Mouse (Mus musculus): ENCODE data around the gene Ctu2. TPM values are rescaled to one million over a fixed set of nuclear protein-coding genes. Genes with fewer than 3 reads are reported as not detected.

The Ctu2 gene
- polyA plus RNA-seq, 1 experiment from 2014 or later = 72.6 TPM

GRCm38 (mm10) chr8:122436586-122437125 lies 39.3 kb upstream of the Ctu2 start:
- Histone ChIP-seq H3K4me1 (peaks cover 19% of the 10 kb centered on the region), H3K4me3 (no peak overlapping the region), H3K36me3 (peaks cover 70% of the 10 kb centered on the region), H3K27me3 (ENCODE audit: low read depth, poor library complexity, severe bottlenecking) (peaks cover 4% of the 10 kb centered on the region; the same call in 1 of the 2 replicates), H3K27ac (replicated peaks) (no peak overlapping the region), H3K9me3 (replicated peaks) (no peaks in the 10 kb centered on the region)
- no peak for DNase-seq (ENCODE audit: low spot score)
- WGBS = 89% methylated on average over 20 of the region's 20 CpGs

GRCm38 (mm10) chr8:122437708-122438331 lies 38.1 kb upstream of the Ctu2 start:
- WGBS = 94% methylated on average over 13 of the region's 13 CpGs
- Histone ChIP-seq H3K36me3 (peaks cover 70% of the 10 kb centered on the region), H3K4me3 (no peak overlapping the region), H3K27me3 (ENCODE audit: low read depth, poor library complexity, severe bottlenecking) (no peaks in the 10 kb centered on the region; the same call in 1 of the 2 replicates), H3K4me1 (peaks cover 18% of the 10 kb centered on the region), H3K27ac (replicated peaks) (no peak overlapping the region), H3K9me3 (replicated peaks) (no peaks in the 10 kb centered on the region)
- DNase-seq (ENCODE audit: low spot score) = no peak

DNA sequence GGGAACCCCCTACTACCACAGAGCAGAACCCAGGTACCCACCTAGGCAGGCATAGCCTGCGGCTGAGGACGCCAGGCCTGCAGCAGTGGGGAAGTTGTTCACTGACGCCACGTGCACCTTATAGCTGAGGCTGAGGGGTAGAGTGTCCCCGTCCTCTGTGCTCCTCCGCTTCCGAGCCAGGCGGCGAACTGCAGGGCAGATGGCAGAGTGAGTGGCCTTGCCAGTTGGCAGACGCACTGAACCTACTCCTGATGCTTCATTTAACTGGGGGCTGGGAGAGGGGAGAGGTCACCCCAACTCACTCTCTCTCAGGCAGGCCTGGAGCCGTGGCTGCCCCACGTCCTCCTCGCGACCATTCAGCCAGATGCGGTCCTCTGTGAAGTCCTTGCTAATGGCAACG lies 36.6 kb upstream of the Ctu2 start:
- H3K4me1 ChIP-seq = peaks cover 15% of the 10 kb centered on the region
- WGBS = 95% methylated on average over 16 of the region's 16 CpGs
- H3K27me3 ChIP-seq (ENCODE audit: low read depth, poor library complexity, severe bottlenecking) = no peaks in the 10 kb centered on the region
- no peak overlapping the region for H3K4me3 ChIP-seq
- no peaks in the 10 kb centered on the region for H3K9me3 ChIP-seq (replicated peaks)
- DNase-seq (ENCODE audit: low spot score) = no peak
- H3K36me3 ChIP-seq = peaks cover 58% of the 10 kb centered on the region
- H3K27ac ChIP-seq (replicated peaks) = no peak overlapping the region

GRCm38 (mm10) chr8:122441326-122441725 lies 34.6 kb upstream of the Ctu2 start:
- WGBS = 93% methylated on average over 1 of the region's 1 CpGs

DNA sequence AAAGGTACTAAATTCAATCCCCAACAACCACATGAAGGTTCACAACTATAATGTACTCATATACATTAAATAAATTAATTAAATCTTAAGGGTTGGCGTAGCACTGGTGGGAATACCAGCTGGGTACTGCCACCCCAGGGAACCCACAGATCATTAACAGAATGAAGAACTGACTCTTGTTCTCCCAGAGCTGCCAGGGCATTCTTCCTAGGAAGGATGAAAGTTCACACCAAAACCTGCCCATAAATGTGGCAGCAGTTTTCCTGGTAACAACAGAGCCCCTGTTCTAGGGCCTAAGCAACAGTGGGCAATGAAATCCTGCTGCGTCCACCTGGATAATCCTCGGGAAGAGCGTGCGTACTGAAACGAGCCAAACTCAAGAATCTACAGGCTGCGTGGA lies 33.6 kb upstream of the Ctu2 start:
- H3K4me3 ChIP-seq = peak overlapping the region; percentile 87
- H3K36me3 ChIP-seq = peaks cover 28% of the 10 kb centered on the region
- H3K4me1 ChIP-seq = peaks cover 34% of the 10 kb centered on the region
- H3K27ac ChIP-seq (replicated peaks) = peak overlapping the region; percentile 93
- H3K9me3 ChIP-seq (replicated peaks) = no peaks in the 10 kb centered on the region
- no peak for DNase-seq (ENCODE audit: low spot score)
- 21% methylated on average over 7 of the region's 7 CpGs for WGBS
- no peaks in the 10 kb centered on the region for H3K27me3 ChIP-seq (ENCODE audit: low read depth, poor library complexity, severe bottlenecking)

More at GRCm38 (mm10) chr8:122441326-122441725, 34.6 kb upstream of the Ctu2 start:
- peaks cover 39% of the 10 kb centered on the region for H3K36me3 ChIP-seq
- no peak overlapping the region for H3K4me3 ChIP-seq
- peaks cover 34% of the 10 kb centered on the region for H3K4me1 ChIP-seq
- H3K27ac ChIP-seq (replicated peaks) = no peak overlapping the region
- H3K27me3 ChIP-seq (ENCODE audit: low read depth, poor library complexity, severe bottlenecking) = no peaks in the 10 kb centered on the region
- H3K9me3 ChIP-seq (replicated peaks) = no peaks in the 10 kb centered on the region
- no peak for DNase-seq (ENCODE audit: low spot score)

- Histone ChIP-seq H3K4me3 (peak overlapping the region; percentile 87), H3K9me3 (replicated peaks) (no peaks in the 10 kb centered on the region), H3K4me1 (peaks cover 34% of the 10 kb centered on the region), H3K27me3 (ENCODE audit: low read depth, poor library complexity, severe bottlenecking) (no peaks in the 10 kb centered on the region), H3K27ac (replicated peaks) (peak overlapping the region; percentile 93), H3K36me3 (peaks cover 24% of the 10 kb centered on the region)
- WGBS = under 1% methylated on average over 12 of the region's 12 CpGs
- DNase-seq (ENCODE audit: low spot score) = no peak
Observed at GRCm38 (mm10) chr8:122442781-122443180, 33.2 kb upstream of the Ctu2 start.

DNA sequence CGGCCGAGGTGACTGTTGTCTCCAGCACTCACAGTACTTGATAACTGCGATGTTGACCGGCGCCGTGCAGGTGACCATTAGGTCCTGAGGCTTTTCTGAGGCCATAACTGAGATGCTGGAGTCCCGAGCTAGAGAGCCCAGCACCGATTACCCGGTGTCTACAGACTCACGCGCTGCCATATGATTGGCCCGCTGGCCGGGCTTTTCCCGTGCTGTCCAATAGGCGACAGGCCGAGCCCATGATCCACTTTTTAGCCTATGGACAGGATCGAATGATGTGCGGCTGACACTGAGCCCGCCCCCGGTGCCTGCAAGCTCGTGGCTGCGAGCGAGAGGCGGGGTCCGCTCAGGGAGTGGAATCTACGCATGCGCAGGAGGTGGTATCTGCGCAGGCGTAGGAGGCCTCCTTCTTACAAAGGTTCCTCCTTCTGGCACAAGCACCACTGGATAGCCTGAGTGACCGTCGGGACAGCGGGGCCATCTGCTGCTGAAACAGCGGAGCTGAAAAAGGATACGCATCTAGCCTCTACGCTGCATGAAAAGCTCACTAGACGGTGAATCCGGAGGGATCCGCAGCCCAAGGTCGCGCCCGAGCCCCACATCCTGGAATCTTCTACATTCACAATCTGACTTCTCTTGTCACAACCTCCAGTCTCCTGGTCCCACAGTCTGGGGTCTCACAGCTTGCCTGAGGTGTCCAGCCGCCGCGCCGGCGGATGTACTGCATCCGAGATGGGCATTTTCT lies 32.5 kb upstream of the Ctu2 start, which contains the start of gene Mvd:
Gene Mvd (minus strand): TSS at position 161 of the 745 bp plus-strand sequence.
- peak; percentile 99 for DNase-seq (ENCODE audit: low spot score)
- peak within 1 kb of the TSS; percentile 87 for H3K4me3 ChIP-seq
- peaks cover 17% of the 10 kb centered on the region for H3K36me3 ChIP-seq
- H3K27me3 ChIP-seq (ENCODE audit: low read depth, poor library complexity, severe bottlenecking) = no peaks in the 10 kb centered on the region
- H3K27ac ChIP-seq (replicated peaks) = peak within 1 kb of the TSS; percentile 93
- H3K4me1 ChIP-seq = peaks cover 34% of the 10 kb centered on the region
- no peaks in the 10 kb centered on the region for H3K9me3 ChIP-seq (replicated peaks)
- WGBS = under 1% methylated on average over 47 of the region's 47 CpGs

- Histone ChIP-seq H3K36me3 (peaks cover 10% of the 10 kb centered on the region), H3K27me3 (ENCODE audit: low read depth, poor library complexity, severe bottlenecking) (no peaks in the 10 kb centered on the region), H3K9me3 (replicated peaks) (no peaks in the 10 kb centered on the region), H3K27ac (replicated peaks) (peak overlapping the region; percentile 93), H3K4me1 (peaks cover 34% of the 10 kb centered on the region), H3K4me3 (peak overlapping the region; percentile 87)
- 53% methylated on average over 19 of the region's 19 CpGs for WGBS
- DNase-seq (ENCODE audit: low spot score) = peak; percentile 60
Observed at GRCm38 (mm10) chr8:122444058-122444748, 31.7 kb upstream of the Ctu2 start.

- 0 out of 2 replicates have a peak overlapping the region, but pooled peaks have one; percentile 87 for H3K4me3 ChIP-seq
- DNase-seq (ENCODE audit: low spot score) = no peak
- H3K27me3 ChIP-seq (ENCODE audit: low read depth, poor library complexity, severe bottlenecking) = no peaks in the 10 kb centered on the region
- 70% methylated on average over 3 of the region's 3 CpGs for WGBS
- no peaks in the 10 kb centered on the region for H3K9me3 ChIP-seq (replicated peaks)
- no peaks in the 10 kb centered on the region for H3K36me3 ChIP-seq
- H3K4me1 ChIP-seq = peaks cover 34% of the 10 kb centered on the region
- no peak overlapping the region for H3K27ac ChIP-seq (replicated peaks)
Observed at GRCm38 (mm10) chr8:122445203-122445602, 30.7 kb upstream of the Ctu2 start.

- Histone ChIP-seq H3K27me3 (ENCODE audit: low read depth, poor library complexity, severe bottlenecking) (peaks cover 10% of the 10 kb centered on the region; the same call in 1 of the 2 replicates), H3K36me3 (no peaks in the 10 kb centered on the region), H3K4me3 (no peak overlapping the region), H3K4me1 (no peaks in the 10 kb centered on the region; the same call in 1 of the 2 replicates), H3K27ac (replicated peaks) (no peak overlapping the region), H3K9me3 (replicated peaks) (no peaks in the 10 kb centered on the region)
- no peak for DNase-seq (ENCODE audit: low spot score)
- 86% methylated on average over 7 of the region's 7 CpGs for WGBS
Observed at GRCm38 (mm10) chr8:122451161-122451703, 24.7 kb upstream of the Ctu2 start.

DNA sequence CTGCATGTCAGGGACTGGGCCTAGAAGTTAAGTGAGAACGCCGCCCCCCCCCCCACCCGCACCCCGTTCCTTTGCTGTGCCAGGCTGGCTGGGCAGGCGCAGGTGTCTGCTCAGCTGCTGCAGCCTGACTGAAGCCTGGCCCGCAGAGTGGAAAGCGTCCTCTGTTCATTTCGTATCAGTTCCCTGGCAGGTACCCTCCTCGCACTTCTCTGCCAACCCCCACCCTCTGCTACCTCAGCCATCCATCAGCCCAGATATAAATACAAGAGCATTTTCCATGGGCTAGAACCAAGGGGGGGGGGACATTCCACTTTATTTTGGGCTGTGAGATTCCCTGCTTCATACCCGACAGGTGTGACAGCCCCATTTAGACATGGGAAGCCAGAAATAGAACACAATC lies 23.8 kb upstream of the Ctu2 start:
- Histone ChIP-seq H3K27ac (replicated peaks) (no peak overlapping the region), H3K4me1 (no peaks in the 10 kb centered on the region), H3K36me3 (no peaks in the 10 kb centered on the region), H3K9me3 (replicated peaks) (no peaks in the 10 kb centered on the region), H3K4me3 (no peak overlapping the region), H3K27me3 (ENCODE audit: low read depth, poor library complexity, severe bottlenecking) (peaks cover 17% of the 10 kb centered on the region)
- DNase-seq (ENCODE audit: low spot score) = no peak
- 83% methylated on average over 10 of the region's 10 CpGs for WGBS

- Histone ChIP-seq H3K27ac (replicated peaks) (no peak overlapping the region), H3K36me3 (no peaks in the 10 kb centered on the region), H3K4me3 (no peak overlapping the region), H3K9me3 (replicated peaks) (no peaks in the 10 kb centered on the region), H3K4me1 (no peaks in the 10 kb centered on the region), H3K27me3 (ENCODE audit: low read depth, poor library complexity, severe bottlenecking) (peaks cover 39% of the 10 kb centered on the region)
- 97% methylated on average over 6 of the region's 6 CpGs for WGBS
- no peak for DNase-seq (ENCODE audit: low spot score)
Observed at GRCm38 (mm10) chr8:122454409-122454808, 21.5 kb upstream of the Ctu2 start.
